Mouse (Mus musculus): ENCODE measurements around the gene Olfr49. TPM values are rescaled to one million over a fixed set of nuclear protein-coding genes. Genes with fewer than 3 reads are reported as not detected.

Olfr49 gene
- polyA plus RNA-seq, 1 experiment: not detected

DNA sequence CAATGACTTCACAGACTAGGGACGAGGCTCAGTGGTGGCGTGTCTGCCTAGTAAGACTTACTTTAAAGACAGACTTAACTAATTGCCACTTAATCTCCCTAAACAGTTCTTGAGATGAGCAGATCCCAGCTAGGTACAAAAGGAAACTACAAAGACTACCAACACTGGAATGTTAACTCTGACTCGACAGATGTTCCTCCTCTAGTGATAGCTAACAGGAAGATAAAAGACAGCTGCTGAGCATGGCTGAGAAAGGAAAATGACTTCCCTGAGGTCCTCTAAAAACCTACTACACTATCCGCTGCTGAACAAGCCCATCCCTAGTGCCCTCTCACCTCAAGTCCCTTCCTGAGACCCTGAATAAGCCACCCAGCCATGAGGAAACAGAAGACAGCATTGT, 34.6 kb downstream of the Olfr49 start:
- TF ChIP-seq CTCF (IDR thresholded peaks at IDR 0.05; ENCODE audit: extremely low read depth, insufficient read depth, low read length) (no peak), POLR2A (IDR thresholded peaks at IDR 0.05; ENCODE audit: extremely low read depth, insufficient read depth, low read length) (no peak)
- Histone ChIP-seq H3K4me1 (ENCODE audit: control insufficient read depth, insufficient read depth, low read length) (peaks cover 7% of the 10 kb centered on the region; the same call in 1 of the 2 replicates), H3K27ac (ENCODE audit: insufficient read depth, low read length) (no peak overlapping the region), H3K4me3 (ENCODE audit: insufficient read depth, low read length) (no peak overlapping the region)

DNA sequence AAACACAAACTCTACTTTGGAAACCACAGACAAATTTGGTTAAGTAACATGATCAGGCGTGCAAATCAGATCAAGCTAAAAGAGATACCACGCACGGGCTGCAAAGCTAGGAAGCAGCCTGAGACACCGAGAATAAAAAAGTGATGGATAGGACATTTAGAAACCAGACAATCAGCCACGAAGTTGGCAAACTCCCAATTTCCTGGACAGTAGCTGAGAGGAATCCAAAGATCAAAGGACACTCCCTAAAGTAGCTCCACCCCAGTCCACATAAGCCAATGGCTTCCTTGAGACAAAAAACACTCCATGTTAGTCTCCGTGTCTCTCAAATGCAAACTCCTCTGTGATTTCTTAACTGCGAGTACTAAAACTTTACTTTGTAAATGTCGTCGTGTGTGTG, 35.4 kb downstream of the Olfr49 start:
- TF ChIP-seq CTCF (IDR thresholded peaks at IDR 0.05; ENCODE audit: extremely low read depth, insufficient read depth, low read length) (no peak), POLR2A (IDR thresholded peaks at IDR 0.05; ENCODE audit: extremely low read depth, insufficient read depth, low read length) (no peak)
- Histone ChIP-seq H3K27ac (ENCODE audit: insufficient read depth, low read length) (no peak overlapping the region), H3K4me1 (ENCODE audit: control insufficient read depth, insufficient read depth, low read length) (peaks cover 7% of the 10 kb centered on the region; the same call in 1 of the 2 replicates), H3K4me3 (ENCODE audit: insufficient read depth, low read length) (no peak overlapping the region)

DNA sequence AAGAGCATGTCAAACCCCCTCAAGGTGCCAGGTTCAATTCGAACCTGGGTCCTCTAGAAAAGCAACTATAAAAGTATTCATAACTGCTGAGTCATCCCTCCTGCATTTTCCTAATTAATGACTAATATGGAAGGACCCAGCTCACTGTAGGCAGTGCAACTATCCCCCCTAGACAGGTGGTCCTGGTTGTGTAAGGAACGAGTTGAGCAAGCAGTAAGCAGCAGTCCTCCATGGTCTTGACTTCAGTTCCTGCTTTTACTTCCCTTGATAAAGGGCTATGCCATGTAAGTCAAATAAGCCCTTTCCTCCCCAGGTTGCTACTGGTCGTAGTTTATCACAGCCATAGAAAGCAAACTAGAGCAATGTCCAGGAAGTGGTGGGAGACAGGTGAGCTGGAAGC, 38.5 kb downstream of the Olfr49 start:
- Histone ChIP-seq H3K27ac (ENCODE audit: insufficient read depth, low read length) (no peak overlapping the region), H3K4me1 (ENCODE audit: control insufficient read depth, insufficient read depth, low read length) (peaks cover 2% of the 10 kb centered on the region; the same call in 1 of the 2 replicates), H3K4me3 (ENCODE audit: insufficient read depth, low read length) (no peak overlapping the region)
- no peak for TF ChIP-seq CTCF (IDR thresholded peaks at IDR 0.05; ENCODE audit: extremely low read depth, insufficient read depth, low read length)
- TF ChIP-seq POLR2A (IDR thresholded peaks at IDR 0.05; ENCODE audit: extremely low read depth, insufficient read depth, low read length): no peak

DNA sequence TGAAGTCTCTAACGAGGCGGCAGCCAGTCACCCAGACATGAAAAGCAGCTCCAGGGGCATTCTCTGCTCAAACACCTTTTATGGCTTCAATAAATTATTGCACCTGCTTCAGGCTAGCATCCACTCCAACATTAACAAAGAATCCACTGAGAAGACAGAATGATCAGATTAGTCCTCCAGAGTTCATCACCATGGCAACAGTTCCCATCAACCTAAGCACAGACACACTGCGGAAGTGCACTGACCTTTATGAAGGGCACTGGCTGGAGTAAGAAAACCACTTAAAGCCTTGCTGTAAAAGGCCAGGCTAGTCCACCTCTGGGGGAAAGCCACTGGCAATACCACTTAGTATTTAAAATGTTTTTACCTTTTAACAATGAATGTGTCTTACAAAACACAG, 40.6 kb downstream of the Olfr49 start:
- Histone ChIP-seq H3K4me1 (ENCODE audit: control insufficient read depth, insufficient read depth, low read length) (no peaks in the 10 kb centered on the region; the same call in 1 of the 2 replicates), H3K27ac (ENCODE audit: insufficient read depth, low read length) (no peak overlapping the region), H3K4me3 (ENCODE audit: insufficient read depth, low read length) (no peak overlapping the region)
- no peak for TF ChIP-seq CTCF (IDR thresholded peaks at IDR 0.05; ENCODE audit: extremely low read depth, insufficient read depth, low read length)
- TF ChIP-seq POLR2A (IDR thresholded peaks at IDR 0.05; ENCODE audit: extremely low read depth, insufficient read depth, low read length): no peak

DNA sequence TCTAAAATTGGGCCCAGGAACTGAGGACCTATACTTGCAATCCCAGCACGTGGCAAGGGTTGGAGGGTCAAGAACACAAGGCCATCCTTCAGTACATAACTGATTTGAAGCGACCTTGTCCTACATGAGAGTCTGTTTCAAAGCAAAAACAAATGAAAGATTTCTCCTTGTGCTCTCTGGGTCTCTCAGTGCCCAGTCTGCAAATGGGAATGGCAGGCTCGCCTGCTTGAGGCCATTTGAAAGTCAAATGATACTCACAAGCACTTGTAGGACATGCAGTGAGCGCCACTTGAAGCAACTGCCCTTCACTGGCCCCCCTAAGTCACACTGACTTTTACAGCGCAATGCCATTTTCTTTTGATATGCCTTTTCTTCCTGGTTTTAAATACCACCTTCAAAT, 44.2 kb downstream of the Olfr49 start:
- no peak overlapping the region for H3K4me3 ChIP-seq (ENCODE audit: insufficient read depth, low read length)
- TF ChIP-seq POLR2A (IDR thresholded peaks at IDR 0.05; ENCODE audit: extremely low read depth, insufficient read depth, low read length): no peak
- no peak for TF ChIP-seq CTCF (IDR thresholded peaks at IDR 0.05; ENCODE audit: extremely low read depth, insufficient read depth, low read length)
- H3K4me1 ChIP-seq (ENCODE audit: control insufficient read depth, insufficient read depth, low read length): no peaks in the 10 kb centered on the region; the same call in 1 of the 2 replicates
- H3K27ac ChIP-seq (ENCODE audit: insufficient read depth, low read length): no peak overlapping the region

DNA sequence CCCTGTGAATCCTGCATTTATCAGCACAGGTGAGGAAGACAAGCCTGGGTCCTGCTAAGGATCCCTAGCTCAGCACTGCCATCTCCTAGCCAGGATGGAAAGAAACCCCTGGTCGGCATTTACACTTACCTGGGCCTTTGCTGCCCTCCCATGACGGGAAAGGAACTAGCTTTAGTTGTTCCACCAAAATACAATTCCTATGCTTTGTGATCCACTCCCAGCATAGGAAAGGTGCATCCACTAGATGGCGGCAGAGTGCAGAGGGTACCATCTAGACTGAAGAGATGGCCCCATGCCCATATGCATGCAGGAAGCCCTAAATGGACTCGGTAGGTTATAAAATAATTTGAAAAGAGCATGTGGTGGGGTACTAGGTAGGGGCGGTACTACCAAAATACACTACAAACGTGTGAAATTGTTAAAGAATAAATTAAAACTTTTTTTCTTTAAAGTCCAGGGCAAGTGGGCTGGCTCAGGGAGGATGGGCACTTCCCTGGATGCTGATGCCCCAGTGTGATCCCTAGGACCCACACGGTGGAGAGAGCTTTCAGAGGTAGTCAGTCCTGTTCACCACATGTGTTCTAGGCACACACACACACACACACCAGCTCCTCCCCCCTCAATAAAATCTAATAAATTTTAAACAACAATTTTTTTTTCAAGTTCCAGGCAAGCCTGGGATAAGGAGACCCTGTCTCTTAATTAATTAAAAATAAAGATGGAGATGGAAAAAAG, 45.6 kb downstream of the Olfr49 start:
- H3K27ac ChIP-seq (ENCODE audit: insufficient read depth, low read length): no peak overlapping the region
- TF ChIP-seq POLR2A (IDR thresholded peaks at IDR 0.05; ENCODE audit: extremely low read depth, insufficient read depth, low read length) (no peak), CTCF (IDR thresholded peaks at IDR 0.05; ENCODE audit: extremely low read depth, insufficient read depth, low read length) (peak; percentile 95)
- H3K4me3 ChIP-seq (ENCODE audit: insufficient read depth, low read length): no peak overlapping the region

DNA sequence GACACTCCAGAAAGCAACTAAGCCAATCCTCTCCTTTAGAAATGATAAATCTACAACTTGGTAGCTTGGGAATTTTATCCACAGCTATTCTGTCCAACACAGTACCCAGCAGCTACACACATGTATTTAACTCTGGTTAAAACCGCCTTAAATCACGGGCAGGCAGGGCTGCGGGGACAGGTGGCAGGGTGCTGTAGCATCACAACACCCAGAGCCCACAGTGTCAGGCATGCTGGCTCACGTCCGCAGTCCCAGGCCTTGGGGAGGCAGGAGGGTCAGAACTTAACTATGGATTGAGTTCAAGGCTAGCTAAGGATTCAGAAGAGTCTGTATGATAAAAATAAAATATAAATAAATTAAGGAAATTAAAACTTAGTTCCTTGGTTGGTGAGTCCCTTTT, 47.9 kb downstream of the Olfr49 start:
- no peak overlapping the region for H3K27ac ChIP-seq (ENCODE audit: insufficient read depth, low read length)
- no peak for TF ChIP-seq CTCF (IDR thresholded peaks at IDR 0.05; ENCODE audit: extremely low read depth, insufficient read depth, low read length)
- TF ChIP-seq POLR2A (IDR thresholded peaks at IDR 0.05; ENCODE audit: extremely low read depth, insufficient read depth, low read length): no peak
- no peaks in the 10 kb centered on the region for H3K4me1 ChIP-seq (ENCODE audit: control insufficient read depth, insufficient read depth, low read length)
- no peak overlapping the region for H3K4me3 ChIP-seq (ENCODE audit: insufficient read depth, low read length)

More for the DNA sequence above, 45.6 kb downstream of the Olfr49 start:
- no peaks in the 10 kb centered on the region; the same call in 1 of the 2 replicates for H3K4me1 ChIP-seq (ENCODE audit: control insufficient read depth, insufficient read depth, low read length)

DNA sequence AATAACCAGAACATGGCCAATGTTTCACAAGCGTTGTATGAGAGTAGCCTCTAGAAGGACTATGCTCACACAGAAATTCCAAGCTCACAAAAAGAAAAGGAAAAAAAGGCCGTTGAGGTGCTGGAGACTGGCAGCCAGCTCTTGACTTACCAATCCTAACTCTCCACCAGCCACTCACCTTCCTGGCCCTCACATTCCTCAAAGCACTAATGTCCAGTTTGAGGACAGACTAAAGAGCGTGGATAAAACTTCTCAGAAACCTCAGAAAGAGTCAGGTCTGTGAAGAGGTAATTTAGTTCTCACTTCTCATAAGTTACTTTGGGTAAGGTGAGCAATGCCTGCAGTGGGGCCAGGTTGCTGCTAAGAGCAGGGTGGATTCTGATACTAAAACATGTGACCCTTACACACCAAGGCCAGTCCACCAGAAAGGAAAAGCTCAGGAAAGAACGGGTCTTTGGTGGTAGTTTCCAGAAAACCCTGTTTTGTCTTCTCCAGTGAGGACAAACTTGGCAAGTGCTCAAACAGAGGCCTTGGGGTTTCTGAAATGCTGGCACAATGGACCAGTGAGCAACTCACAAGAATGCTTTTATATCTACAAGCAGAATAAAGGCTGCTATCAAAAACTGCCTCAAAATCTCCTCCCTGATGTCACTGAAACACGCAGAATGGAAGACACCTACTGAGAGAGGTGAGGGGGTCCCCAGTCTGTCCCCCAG, 48.8 kb downstream of the Olfr49 start:
- TF ChIP-seq POLR2A (IDR thresholded peaks at IDR 0.05; ENCODE audit: extremely low read depth, insufficient read depth, low read length) (no peak), CTCF (IDR thresholded peaks at IDR 0.05; ENCODE audit: extremely low read depth, insufficient read depth, low read length) (no peak)
- Histone ChIP-seq H3K4me3 (ENCODE audit: insufficient read depth, low read length) (no peak overlapping the region), H3K4me1 (ENCODE audit: control insufficient read depth, insufficient read depth, low read length) (no peaks in the 10 kb centered on the region), H3K27ac (ENCODE audit: insufficient read depth, low read length) (no peak overlapping the region)

DNA sequence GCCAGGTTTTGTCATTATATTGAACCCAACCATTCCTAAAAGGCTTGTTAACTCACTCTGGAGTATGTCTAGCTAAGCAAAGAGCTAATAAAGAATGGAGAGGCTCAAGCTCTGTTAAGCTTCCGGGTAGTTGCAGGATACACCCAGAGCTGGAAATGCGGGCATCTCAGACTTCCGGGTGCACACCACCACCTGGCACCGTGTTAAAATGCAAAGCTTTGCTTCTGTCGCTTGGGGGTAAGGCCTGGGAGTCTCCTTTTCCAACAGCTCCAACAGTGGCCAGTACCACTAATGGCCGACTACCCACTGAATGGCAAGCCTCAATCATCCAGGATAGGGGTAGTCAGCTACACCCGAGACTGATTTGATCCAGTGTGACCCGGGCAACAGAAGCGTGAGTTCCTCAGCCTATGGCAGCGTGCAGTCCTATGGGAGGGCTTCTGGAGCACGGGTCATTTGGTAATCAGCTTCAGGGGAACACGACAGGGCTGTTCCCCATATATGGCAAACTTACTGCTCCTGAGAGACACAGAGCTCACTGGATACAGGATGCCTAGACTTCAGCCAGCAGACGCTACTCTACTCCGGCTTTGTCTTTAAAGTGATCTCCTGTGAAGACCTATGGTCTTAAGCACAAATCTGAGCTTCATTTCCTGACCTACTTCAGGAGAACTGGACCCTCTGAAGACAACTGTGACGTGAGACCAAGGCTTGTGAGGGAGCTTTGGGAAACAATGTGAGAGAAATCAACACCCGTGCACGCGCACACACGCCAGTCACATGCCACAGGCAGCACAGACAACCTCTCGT, 50.3 kb downstream of the Olfr49 start:
- TF ChIP-seq CTCF (IDR thresholded peaks at IDR 0.05; ENCODE audit: extremely low read depth, insufficient read depth, low read length) (no peak), POLR2A (IDR thresholded peaks at IDR 0.05; ENCODE audit: extremely low read depth, insufficient read depth, low read length) (no peak)
- Histone ChIP-seq H3K4me1 (ENCODE audit: control insufficient read depth, insufficient read depth, low read length) (no peaks in the 10 kb centered on the region), H3K27ac (ENCODE audit: insufficient read depth, low read length) (no peak overlapping the region), H3K4me3 (ENCODE audit: insufficient read depth, low read length) (no peak overlapping the region)
